Mouse (Mus musculus): ENCODE results near the gene Boc. TPM values are rescaled to one million over a fixed set of nuclear protein-coding genes. Genes with fewer than 3 reads are reported as not detected.

Gene Boc
- polyA plus RNA-seq, 1 experiment, result not detected

GRCm38 (mm10) chr16:44491051-44491450 lies 67.6 kb downstream of the Boc start:
- Histone ChIP-seq H3K9me3 (ENCODE audit: control insufficient read depth, low read length) (no peaks in the 10 kb centered on the region), H3K4me1 (ENCODE audit: control insufficient read depth) (no peaks in the 10 kb centered on the region; the same call in 1 of the 2 replicates), H3K27me3 (ENCODE audit: control insufficient read depth) (no peaks in the 10 kb centered on the region), H3K36me3 (ENCODE audit: control insufficient read depth) (no peaks in the 10 kb centered on the region), H3K4me3 (replicated peaks) (no peak overlapping the region)
- TF ChIP-seq GATA1 (IDR thresholded peaks at IDR 0.05; ENCODE audit: low read length) (no peak), TAL1 (IDR thresholded peaks at IDR 0.05; ENCODE audit: low read length) (no peak)

- Histone ChIP-seq H3K9me3 (ENCODE audit: control insufficient read depth, low read length) (no peaks in the 10 kb centered on the region), H3K27me3 (ENCODE audit: control insufficient read depth) (peaks cover 3% of the 10 kb centered on the region), H3K36me3 (ENCODE audit: control insufficient read depth) (no peaks in the 10 kb centered on the region), H3K4me3 (replicated peaks) (no peak overlapping the region), H3K4me1 (ENCODE audit: control insufficient read depth) (no peaks in the 10 kb centered on the region; the same call in 1 of the 2 replicates)
- TF ChIP-seq GATA1 (IDR thresholded peaks at IDR 0.05; ENCODE audit: low read length) (no peak), TAL1 (IDR thresholded peaks at IDR 0.05; ENCODE audit: low read length) (no peak)
Measured at GRCm38 (mm10) chr16:44487194-44487593, 71.5 kb downstream of the Boc start.

GRCm38 (mm10) chr16:44486612-44487011 lies 72.1 kb downstream of the Boc start:
- Histone ChIP-seq H3K4me1 (ENCODE audit: control insufficient read depth) (no peaks in the 10 kb centered on the region; the same call in 1 of the 2 replicates), H3K27me3 (ENCODE audit: control insufficient read depth) (peaks cover 9% of the 10 kb centered on the region), H3K4me3 (replicated peaks) (no peak overlapping the region), H3K36me3 (ENCODE audit: control insufficient read depth) (no peaks in the 10 kb centered on the region), H3K9me3 (ENCODE audit: control insufficient read depth, low read length) (no peaks in the 10 kb centered on the region)
- no peak for TF ChIP-seq TAL1 (IDR thresholded peaks at IDR 0.05; ENCODE audit: low read length)
- TF ChIP-seq GATA1 (IDR thresholded peaks at IDR 0.05; ENCODE audit: low read length), result no peak

GRCm38 (mm10) chr16:44485691-44486090 lies 73.0 kb downstream of the Boc start:
- Histone ChIP-seq H3K9me3 (ENCODE audit: control insufficient read depth, low read length) (no peaks in the 10 kb centered on the region), H3K36me3 (ENCODE audit: control insufficient read depth) (no peaks in the 10 kb centered on the region), H3K27me3 (ENCODE audit: control insufficient read depth) (peaks cover 16% of the 10 kb centered on the region), H3K4me1 (ENCODE audit: control insufficient read depth) (no peaks in the 10 kb centered on the region; the same call in 1 of the 2 replicates), H3K4me3 (replicated peaks) (no peak overlapping the region)
- TF ChIP-seq GATA1 (IDR thresholded peaks at IDR 0.05; ENCODE audit: low read length), result no peak
- TF ChIP-seq TAL1 (IDR thresholded peaks at IDR 0.05; ENCODE audit: low read length), result no peak

GRCm38 (mm10) chr16:44484831-44485230 lies 73.9 kb downstream of the Boc start:
- Histone ChIP-seq H3K36me3 (ENCODE audit: control insufficient read depth) (no peaks in the 10 kb centered on the region), H3K4me3 (replicated peaks) (no peak overlapping the region), H3K9me3 (ENCODE audit: control insufficient read depth, low read length) (no peaks in the 10 kb centered on the region), H3K27me3 (ENCODE audit: control insufficient read depth) (peaks cover 16% of the 10 kb centered on the region), H3K4me1 (ENCODE audit: control insufficient read depth) (no peaks in the 10 kb centered on the region; the same call in 1 of the 2 replicates)
- TF ChIP-seq TAL1 (IDR thresholded peaks at IDR 0.05; ENCODE audit: low read length) (no peak), GATA1 (IDR thresholded peaks at IDR 0.05; ENCODE audit: low read length) (no peak)

GRCm38 (mm10) chr16:44484079-44484478 lies 74.6 kb downstream of the Boc start:
- Histone ChIP-seq H3K4me3 (replicated peaks) (no peak overlapping the region), H3K36me3 (ENCODE audit: control insufficient read depth) (no peaks in the 10 kb centered on the region), H3K27me3 (ENCODE audit: control insufficient read depth) (peaks cover 16% of the 10 kb centered on the region), H3K9me3 (ENCODE audit: control insufficient read depth, low read length) (no peaks in the 10 kb centered on the region), H3K4me1 (ENCODE audit: control insufficient read depth) (no peaks in the 10 kb centered on the region; the same call in 1 of the 2 replicates)
- TF ChIP-seq TAL1 (IDR thresholded peaks at IDR 0.05; ENCODE audit: low read length) (no peak), GATA1 (IDR thresholded peaks at IDR 0.05; ENCODE audit: low read length) (no peak)

- no peak for TF ChIP-seq GATA1 (IDR thresholded peaks at IDR 0.05; ENCODE audit: low read length)
- no peak for TF ChIP-seq TAL1 (IDR thresholded peaks at IDR 0.05; ENCODE audit: low read length)
Measured at GRCm38 (mm10) chr16:44481599-44482593, 76.8 kb downstream of the Boc start.

GRCm38 (mm10) chr16:44480616-44481015 lies 78.1 kb downstream of the Boc start:
- no peak for TF ChIP-seq TAL1 (IDR thresholded peaks at IDR 0.05; ENCODE audit: low read length)
- TF ChIP-seq GATA1 (IDR thresholded peaks at IDR 0.05; ENCODE audit: low read length), result no peak
- Histone ChIP-seq H3K9me3 (ENCODE audit: control insufficient read depth, low read length) (no peaks in the 10 kb centered on the region), H3K36me3 (ENCODE audit: control insufficient read depth) (no peaks in the 10 kb centered on the region), H3K4me3 (replicated peaks) (no peak overlapping the region), H3K27me3 (ENCODE audit: control insufficient read depth) (peaks cover 16% of the 10 kb centered on the region), H3K4me1 (ENCODE audit: control insufficient read depth) (peaks cover 9% of the 10 kb centered on the region)

More at GRCm38 (mm10) chr16:44481599-44482593, 76.8 kb downstream of the Boc start:
- Histone ChIP-seq H3K27me3 (ENCODE audit: control insufficient read depth) (peaks cover 16% of the 10 kb centered on the region), H3K4me1 (ENCODE audit: control insufficient read depth) (no peaks in the 10 kb centered on the region; the same call in 1 of the 2 replicates), H3K9me3 (ENCODE audit: control insufficient read depth, low read length) (no peaks in the 10 kb centered on the region), H3K36me3 (ENCODE audit: control insufficient read depth) (no peaks in the 10 kb centered on the region), H3K4me3 (replicated peaks) (no peak overlapping the region)

- peaks cover 14% of the 10 kb centered on the region for H3K4me1 ChIP-seq (ENCODE audit: control insufficient read depth)
- no peaks in the 10 kb centered on the region for H3K9me3 ChIP-seq (ENCODE audit: control insufficient read depth, low read length)
- peaks cover 16% of the 10 kb centered on the region for H3K27me3 ChIP-seq (ENCODE audit: control insufficient read depth)
- TF ChIP-seq GATA1 (IDR thresholded peaks at IDR 0.05; ENCODE audit: low read length) (no peak), TAL1 (IDR thresholded peaks at IDR 0.05; ENCODE audit: low read length) (no peak)
- no peaks in the 10 kb centered on the region for H3K36me3 ChIP-seq (ENCODE audit: control insufficient read depth)
- H3K4me3 ChIP-seq (replicated peaks), result no peak overlapping the region
Measured at GRCm38 (mm10) chr16:44479852-44480251, 78.8 kb downstream of the Boc start.
